Comparison of ENCODE assay signal across 9 mouse cellular contexts in genomic region chr2:152951850-152952720, GRCm38 (mm10). TPM values are rescaled to one million over a fixed set of nuclear protein-coding genes. Genes with fewer than 3 reads are reported as not detected.
A peak's percentile ranks its signal among the peaks of the same experiment; 100 is the strongest.
DNase-seq lines count a peak whose midpoint lies in the region; ATAC-seq and TF ChIP-seq lines count a peak whose summit lies in the region.
"Had no signal": no experiment of that assay in that cellular context is flagged by ENCODE, and none has a peak within 500 bp of the region (broad histone marks: within the 10 kb centered on the region; RNA-seq: fewer than 3 reads in every experiment).

No protein-coding gene starts in this region.

- peak overlapping the region; percentile 66 for H3K4me3 ChIP-seq in heart, embryonic 11.5 days (ENCODE audit: low read depth, low read length)
- H3K4me3 ChIP-seq in heart, postnatal 0 days (ENCODE audit: low read depth, low read length): peak overlapping the region; percentile 61
- H3K4me3 ChIP-seq in midbrain, embryonic 13.5 days (replicated peaks): peak overlapping the region; percentile 72

- DNase-seq in heart, postnatal 14 days: no peak
- peak; percentile 67 for DNase-seq in brain, adult 2 months (ENCODE audit: low read depth, low spot score)
- no peak for DNase-seq in heart, postnatal 0 days (ENCODE audit: low spot score)
- DNase-seq in gastrocnemius, postnatal 14 days: no peak
- no peak for DNase-seq in frontal cortex, postnatal 10 days (ENCODE audit: low spot score in 2 of 2)
- no peak for DNase-seq in right cerebral cortex, adult 18-20 months

- WGBS in heart, embryonic 11.5 days (ENCODE audit: insufficient replicate concordance): 17% methylated on average over 13 of the region's 13 CpGs
- WGBS in heart, postnatal 0 days: 20% methylated on average over 13 of the region's 13 CpGs
- WGBS in midbrain, embryonic 13.5 days: 11% methylated on average over 13 of the region's 13 CpGs

- no peak for TF ChIP-seq CTCF in heart, postnatal 0 days (IDR thresholded peaks at IDR 0.05; ENCODE audit: low read depth)

- 0 out of 2 replicates have a peak, but pooled peaks cover 3% of the 10 kb centered on the region for H3K4me1 ChIP-seq in heart, embryonic 11.5 days (ENCODE audit: control insufficient read depth, insufficient read depth, low read length)
- 0 out of 2 replicates have a peak, but pooled peaks cover 8% of the 10 kb centered on the region for H3K4me1 ChIP-seq in heart, postnatal 0 days (ENCODE audit: control insufficient read depth, insufficient read depth)
- peaks cover 17% of the 10 kb centered on the region for H3K4me1 ChIP-seq in midbrain, embryonic 13.5 days (replicated peaks)

- intact Hi-C loops in heart, postnatal 14 days (cut with DNase I): no loop called here
- intact Hi-C loops in gastrocnemius, postnatal 14 days (cut with DNase I; ENCODE audit: low total_unique reads): no loop called here

- H3K4me2 ChIP-seq in heart, embryonic 11.5 days: peak overlapping the region; percentile 92
- H3K4me2 ChIP-seq in heart, postnatal 0 days (ENCODE audit: low read depth, low read length): peak overlapping the region; percentile 99
- peak overlapping the region; percentile 92 for H3K4me2 ChIP-seq in midbrain, embryonic 13.5 days (replicated peaks)

- H3K27me3 ChIP-seq in heart, embryonic 11.5 days (ENCODE audit: control insufficient read depth, insufficient read depth, low read length): peaks cover 68% of the 10 kb centered on the region
- H3K27me3 ChIP-seq in heart, postnatal 0 days (ENCODE audit: control insufficient read depth, insufficient read depth, low read length): peaks cover 77% of the 10 kb centered on the region
- H3K27me3 ChIP-seq in midbrain, embryonic 13.5 days: peaks cover 40% of the 10 kb centered on the region

- no peaks in the 10 kb centered on the region for H3K9me3 ChIP-seq in heart, embryonic 11.5 days (replicated peaks; ENCODE audit: control insufficient read depth, low read length)
- no peaks in the 10 kb centered on the region for H3K9me3 ChIP-seq in heart, postnatal 0 days (replicated peaks; ENCODE audit: control insufficient read depth, low read length)
- H3K9me3 ChIP-seq in midbrain, embryonic 13.5 days: no peaks in the 10 kb centered on the region
- H3K9me3 ChIP-seq: G1E had no signal

- TF ChIP-seq EP300 in heart, postnatal 0 days (IDR thresholded peaks at IDR 0.05; ENCODE audit: low read depth): no peak

- peak overlapping the region; percentile 52 for H3K9ac ChIP-seq in heart, embryonic 11.5 days (ENCODE audit: low read depth, low read length)
- H3K9ac ChIP-seq in heart, postnatal 0 days (replicated peaks; ENCODE audit: low read depth, low read length): peak overlapping the region; percentile 52; the same call in 1 of the 2 replicates
- H3K9ac ChIP-seq in midbrain, embryonic 13.5 days (replicated peaks): peak overlapping the region; percentile 91

- H3K36me3 ChIP-seq in heart, embryonic 11.5 days (ENCODE audit: control insufficient read depth, insufficient read depth, low read length): no peaks in the 10 kb centered on the region
- no peaks in the 10 kb centered on the region for H3K36me3 ChIP-seq in heart, postnatal 0 days (replicated peaks; ENCODE audit: control insufficient read depth, insufficient read depth, low read length)
- no peaks in the 10 kb centered on the region for H3K36me3 ChIP-seq in midbrain, embryonic 13.5 days
- H3K36me3 ChIP-seq: G1E had no signal

- ATAC-seq in heart, embryonic 11.5 days (replicated peaks; ENCODE audit: insufficient number of reproducible peaks, low FRiP score, low TSS enrichment): no peak
- ATAC-seq in heart, postnatal 0 days (ENCODE audit: insufficient read depth, low read depth): no peak
- peak; percentile 13 for ATAC-seq in midbrain, embryonic 13.5 days

- no peak overlapping the region for H3K27ac ChIP-seq in heart, embryonic 11.5 days (ENCODE audit: low read depth, low read length)
- no peak overlapping the region for H3K27ac ChIP-seq in heart, postnatal 0 days (ENCODE audit: low read depth)
- peak overlapping the region; percentile 76 for H3K27ac ChIP-seq in midbrain, embryonic 13.5 days

RNA-seq across cellular contexts. Expression of gene Dusp15, which starts 0.6 kb away (rescaled TPM):
- 0.07 TPM in 1 of 2 replicates, not detected in the other for polyA plus RNA-seq in heart, embryonic 11.5 days (2014; fragmentation: Nextera tagmentation; extraction: Ambion mirVana)
- under 1 TPM in 1 of 2 experiments, not detected in 1; 0.22 TPM for total RNA-seq in heart, postnatal 14 days (2021)
- 0.12 TPM in 1 of 2 replicates, not detected in the other for total RNA-seq in heart, postnatal 0 days (2014; rRNA removed; ENCODE audit: low replicate concordance)
- not detected in 2 replicates for polyA plus RNA-seq in heart, postnatal 0 days (2015; fragmentation: Nextera tagmentation; extraction: Ambion mirVana)
- polyA plus RNA-seq in midbrain, embryonic 13.5 days (2015; fragmentation: Nextera tagmentation; extraction: Ambion mirVana): 3.5 and 6.3 TPM in 2 replicates
- total RNA-seq in gastrocnemius, postnatal 14 days (2021): 1 to 10 TPM in 1 of 2 experiments, under 1 TPM in 1; 0.62 to 3.3 TPM
- polyA plus RNA-seq: G1E had no signal

RNA-seq across cellular contexts. Expression of gene Ttll9, which starts 10.2 kb away (rescaled TPM):
- polyA plus RNA-seq in heart, embryonic 11.5 days (2014; fragmentation: Nextera tagmentation; extraction: Ambion mirVana): 0.76 TPM in 1 of 2 replicates, not detected in the other
- total RNA-seq in heart, postnatal 14 days (2021): not detected
- 0.89 TPM in 1 of 2 replicates, not detected in the other for total RNA-seq in heart, postnatal 0 days (2014; rRNA removed; ENCODE audit: low replicate concordance)
- 0.05 and 0.14 TPM in 2 replicates for polyA plus RNA-seq in heart, postnatal 0 days (2015; fragmentation: Nextera tagmentation; extraction: Ambion mirVana)
- 3.4 and 3.9 TPM in 2 replicates for polyA plus RNA-seq in midbrain, embryonic 13.5 days (2015; fragmentation: Nextera tagmentation; extraction: Ambion mirVana)
- not detected for total RNA-seq in gastrocnemius, postnatal 14 days (2021)
- total RNA-seq: G1E had no signal
- polyA plus RNA-seq: G1E had no signal

RNA-seq across cellular contexts. Expression of gene Foxs1, which starts 19.1 kb away (rescaled TPM):
- 0.52 and 0.83 TPM in 2 replicates for polyA plus RNA-seq in heart, embryonic 11.5 days (2014; fragmentation: Nextera tagmentation; extraction: Ambion mirVana)
- total RNA-seq in heart, postnatal 14 days (2021): 1 to 10 TPM; 6.0 to 6.7 TPM
- total RNA-seq in heart, postnatal 0 days (2014; rRNA removed; ENCODE audit: low replicate concordance): 4.5 and 8.6 TPM in 2 replicates
- 8.2 and 8.4 TPM in 2 replicates for polyA plus RNA-seq in heart, postnatal 0 days (2015; fragmentation: Nextera tagmentation; extraction: Ambion mirVana)
- polyA plus RNA-seq in midbrain, embryonic 13.5 days (2015; fragmentation: Nextera tagmentation; extraction: Ambion mirVana): 3.4 and 3.6 TPM in 2 replicates
- total RNA-seq in gastrocnemius, postnatal 14 days (2021): 1 to 10 TPM; 4.2 to 5.6 TPM
- total RNA-seq: G1E had no signal
- polyA plus RNA-seq: G1E had no signal

RNA-seq across cellular contexts. Expression of gene Mylk2, which starts 40.9 kb away (rescaled TPM):
- not detected in 2 replicates for polyA plus RNA-seq in heart, embryonic 11.5 days (2014; fragmentation: Nextera tagmentation; extraction: Ambion mirVana)
- total RNA-seq in heart, postnatal 14 days (2021): under 1 TPM; 0.34 to 0.41 TPM
- not detected in 2 replicates for total RNA-seq in heart, postnatal 0 days (2014; rRNA removed; ENCODE audit: low replicate concordance)
- 0.15 and 0.16 TPM in 2 replicates for polyA plus RNA-seq in heart, postnatal 0 days (2015; fragmentation: Nextera tagmentation; extraction: Ambion mirVana)
- 0.06 and 0.07 TPM in 2 replicates for polyA plus RNA-seq in midbrain, embryonic 13.5 days (2015; fragmentation: Nextera tagmentation; extraction: Ambion mirVana)
- total RNA-seq in gastrocnemius, postnatal 14 days (2021): 100 to 1,000 TPM; 150 to 230 TPM
- polyA plus RNA-seq: G1E had no signal
